Mouse (Mus musculus): ENCODE measurements around the gene Chmp1a. TPM values are rescaled to one million over a fixed set of nuclear protein-coding genes. Genes with fewer than 3 reads are reported as not detected.
"Not testable (repeated sequence)": the region's sequence is repeated elsewhere in the genome, so short reads cannot be mapped to it uniquely, and the experiment has no call there.

Gene Chmp1a
- total RNA-seq, 2 experiments from 2014 or later, result 11.6 to 24.5 TPM

DNA sequence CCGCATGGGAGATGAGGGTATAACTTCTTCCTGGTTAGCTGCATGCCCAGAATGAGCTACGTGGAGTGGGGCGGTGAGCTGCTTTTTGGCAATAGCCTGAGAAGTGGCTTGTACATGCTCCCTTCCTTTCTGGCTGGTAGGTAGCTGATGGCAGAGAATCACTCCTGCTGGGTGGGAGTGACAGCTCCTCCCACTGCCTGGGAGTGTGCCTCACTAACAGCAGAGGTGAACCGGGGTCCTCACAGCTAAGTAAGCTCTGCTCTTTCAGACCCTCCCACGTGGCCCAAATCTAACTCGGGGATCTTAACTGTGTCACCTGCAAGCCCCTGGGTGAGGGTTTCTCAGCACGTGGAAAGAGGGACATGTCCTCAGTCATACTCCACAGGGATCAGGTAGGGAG lies 20.0 kb upstream of the Chmp1a start:
- ATAC-seq (replicated peaks; ENCODE audit: poor library complexity), result no peak

DNA sequence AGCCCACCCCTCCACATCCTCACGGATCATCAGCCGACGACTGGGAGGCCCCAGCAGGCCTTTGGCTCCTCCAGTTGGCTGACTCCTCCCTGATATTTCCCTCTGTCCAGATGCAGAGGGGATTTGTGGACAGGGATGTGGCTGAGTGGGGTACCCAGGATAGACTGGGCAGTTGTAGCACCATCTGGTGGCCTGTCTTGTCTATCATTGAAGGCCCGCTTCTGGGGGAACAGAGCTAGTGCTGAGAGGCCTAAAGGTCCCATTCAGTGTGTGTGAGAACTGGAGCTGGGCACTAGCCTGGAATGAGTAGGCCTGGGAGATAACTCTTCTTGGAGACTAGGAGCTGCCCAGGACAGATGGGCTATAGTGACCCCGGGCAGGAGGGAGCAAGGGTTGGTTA lies 19.2 kb upstream of the Chmp1a start:
- no peak for ATAC-seq (replicated peaks; ENCODE audit: poor library complexity)

DNA sequence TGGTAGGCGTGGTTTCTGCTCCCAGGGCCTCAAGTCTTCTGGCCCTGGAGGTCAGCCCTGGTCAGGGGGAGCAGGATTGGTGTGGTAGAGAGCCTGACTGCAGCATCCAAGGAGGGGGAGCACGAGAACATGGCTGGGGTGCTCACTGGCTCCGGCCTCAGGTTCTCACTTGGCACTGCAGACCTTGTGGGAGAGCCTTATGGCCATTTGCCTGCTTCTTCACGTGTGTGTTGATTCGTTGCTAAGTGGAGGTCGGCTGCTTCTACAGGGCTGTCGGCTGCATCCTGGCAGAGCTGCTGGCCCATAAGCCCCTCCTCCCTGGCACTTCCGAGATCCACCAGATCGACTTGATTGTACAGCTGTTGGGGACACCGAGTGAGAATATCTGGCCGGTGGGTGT lies 17.8 kb upstream of the Chmp1a start:
- ATAC-seq (replicated peaks; ENCODE audit: poor library complexity), result not testable (repeated sequence)

DNA sequence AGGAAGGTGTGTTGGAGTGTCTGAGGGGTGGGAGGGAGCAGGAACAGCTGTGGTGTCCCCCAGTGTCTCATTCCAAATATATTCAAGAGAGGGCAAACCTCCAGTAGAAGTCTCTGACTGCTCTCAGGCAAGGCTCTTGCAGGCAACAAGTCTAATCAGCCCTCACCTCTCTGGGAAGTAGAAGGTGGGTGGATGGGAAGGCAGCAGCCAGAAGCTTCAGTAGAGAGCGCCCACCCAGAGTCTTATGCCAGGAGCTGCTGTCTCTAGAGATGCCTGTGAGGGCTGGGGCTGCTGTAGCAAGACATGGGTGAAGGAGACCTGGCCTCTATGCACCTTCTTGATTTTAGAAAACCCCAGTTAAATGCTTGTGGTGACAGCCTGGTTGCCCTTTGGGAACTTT lies 15.9 kb upstream of the Chmp1a start:
- ATAC-seq (replicated peaks; ENCODE audit: poor library complexity), result no peak

DNA sequence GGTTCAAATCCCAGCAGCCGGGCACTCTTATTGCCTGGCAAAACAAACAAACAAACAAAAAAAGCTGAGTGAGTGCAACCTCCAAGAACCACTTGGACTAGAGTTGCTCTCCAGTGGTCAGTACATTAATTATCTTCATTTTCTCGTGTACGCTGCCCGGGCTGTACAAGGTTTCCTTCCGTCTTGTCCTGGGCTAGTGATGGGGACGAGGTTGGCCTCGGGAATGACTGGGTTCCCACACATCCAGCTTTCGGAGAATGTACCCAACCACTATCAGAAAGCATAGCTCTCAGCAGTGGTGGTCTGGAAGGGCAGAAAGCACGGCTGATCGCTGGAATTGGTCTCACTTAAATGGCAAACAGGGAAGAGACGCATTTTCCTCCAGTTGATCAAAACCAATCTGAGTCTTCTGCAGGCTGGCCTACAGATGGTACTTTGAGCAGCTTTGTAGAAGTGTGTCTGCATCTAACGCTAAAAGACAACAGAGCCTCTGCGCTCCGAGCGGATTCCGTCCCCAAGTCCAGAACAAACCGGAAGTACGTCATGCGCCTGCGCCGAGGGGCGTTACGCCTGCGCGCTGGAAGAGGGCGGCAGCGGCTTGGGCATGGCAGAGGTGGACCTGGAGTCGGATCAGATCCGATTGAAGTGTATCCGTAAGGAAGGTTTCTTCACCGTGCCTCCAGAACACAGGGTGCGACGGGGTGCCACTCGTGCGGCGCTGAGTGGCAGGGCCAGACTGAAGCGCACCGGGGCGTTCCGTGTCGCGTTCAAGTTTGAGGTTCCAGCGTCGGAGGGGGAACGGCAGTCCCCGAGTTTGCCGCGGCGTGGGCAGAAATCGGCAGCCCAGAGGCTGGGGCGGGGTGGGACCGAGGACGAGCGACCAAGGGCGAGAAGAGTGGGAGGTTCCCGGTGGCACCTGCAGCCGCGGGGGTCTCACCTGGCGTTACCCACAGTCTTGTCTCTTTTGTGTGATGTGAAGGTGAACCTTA lies 12.0 kb upstream of the Chmp1a start, which contains the start of gene Cdk10:
Gene Cdk10, plus strand, starts transcription at position 565 of the 989 bp plus-strand sequence.
- ATAC-seq (replicated peaks; ENCODE audit: poor library complexity), result peak; percentile 96

DNA sequence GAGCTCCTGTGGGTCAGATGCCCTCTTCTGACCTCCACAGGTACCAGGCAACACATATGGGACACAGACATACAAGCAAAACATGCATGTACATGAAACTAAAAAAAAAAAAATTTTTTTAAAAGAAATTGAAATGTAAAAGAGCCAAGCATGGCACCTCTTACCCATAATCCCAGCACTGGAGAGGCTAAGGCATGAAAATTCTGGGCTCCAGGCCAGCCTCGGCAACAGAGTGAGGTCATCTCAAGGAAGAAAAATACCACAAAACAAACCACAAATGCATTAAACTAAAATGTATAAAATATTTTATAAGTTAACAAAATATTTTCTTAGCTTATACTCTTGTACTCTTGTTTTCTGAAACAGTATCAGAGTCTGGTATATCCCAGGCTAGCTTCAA lies 8.4 kb upstream of the Chmp1a start:
- no peak for ATAC-seq (replicated peaks; ENCODE audit: poor library complexity)

DNA sequence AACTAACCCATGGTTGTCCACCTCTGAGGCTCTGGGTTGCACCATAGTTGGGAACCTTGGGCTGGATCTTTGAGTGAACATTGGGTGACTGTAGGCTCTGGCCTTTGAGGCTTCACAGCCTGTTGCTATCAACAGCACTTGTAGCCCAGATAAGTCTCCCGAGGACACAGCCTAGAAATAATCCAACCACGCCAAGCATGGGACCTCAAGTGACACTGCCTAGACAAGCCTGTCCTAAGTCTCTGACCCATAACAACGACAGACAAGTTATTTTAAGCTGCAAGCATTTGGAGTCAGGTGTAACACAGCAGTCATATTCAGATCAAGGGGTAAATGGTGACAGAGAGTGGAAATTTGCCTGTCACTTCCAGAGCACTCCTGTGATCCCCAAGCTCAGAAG lies 2.9 kb upstream of the Chmp1a start:
- no peak for ATAC-seq (replicated peaks; ENCODE audit: poor library complexity)

DNA sequence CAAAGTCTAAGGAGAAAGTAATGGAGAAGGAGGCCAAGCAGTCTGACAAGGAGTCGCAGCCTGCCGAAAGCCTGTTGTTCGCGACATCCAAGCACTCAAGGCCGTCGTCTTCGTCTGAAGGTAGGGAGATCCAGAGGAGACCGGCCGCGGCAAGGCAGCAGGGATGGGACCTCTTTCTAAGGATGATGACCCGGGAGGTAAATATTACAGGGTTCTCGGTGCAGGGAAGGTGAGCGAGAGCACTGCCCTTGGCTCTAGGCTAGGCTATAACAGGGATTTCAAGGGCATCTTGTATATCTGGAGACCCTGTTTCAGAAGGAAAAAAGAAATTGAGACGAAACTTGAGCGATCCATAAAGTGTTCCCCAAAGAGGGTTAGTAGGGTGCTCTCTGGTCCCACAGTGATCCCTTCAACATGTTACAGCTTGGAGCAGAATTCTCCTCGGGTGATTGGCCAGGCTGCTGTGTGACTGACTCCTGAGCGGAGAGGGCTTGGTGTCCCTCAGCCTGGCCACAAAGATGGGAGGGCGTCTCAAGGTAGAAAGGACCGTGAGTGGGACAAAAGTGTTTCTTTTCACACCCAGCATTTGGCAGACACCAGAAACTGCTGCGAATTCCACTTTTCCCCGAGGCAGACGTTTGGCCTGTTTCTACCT lies 682 bp upstream of the Chmp1a start:
- ATAC-seq (replicated peaks; ENCODE audit: poor library complexity), result peak; percentile 7; the same call in 1 of the 2 replicates

DNA sequence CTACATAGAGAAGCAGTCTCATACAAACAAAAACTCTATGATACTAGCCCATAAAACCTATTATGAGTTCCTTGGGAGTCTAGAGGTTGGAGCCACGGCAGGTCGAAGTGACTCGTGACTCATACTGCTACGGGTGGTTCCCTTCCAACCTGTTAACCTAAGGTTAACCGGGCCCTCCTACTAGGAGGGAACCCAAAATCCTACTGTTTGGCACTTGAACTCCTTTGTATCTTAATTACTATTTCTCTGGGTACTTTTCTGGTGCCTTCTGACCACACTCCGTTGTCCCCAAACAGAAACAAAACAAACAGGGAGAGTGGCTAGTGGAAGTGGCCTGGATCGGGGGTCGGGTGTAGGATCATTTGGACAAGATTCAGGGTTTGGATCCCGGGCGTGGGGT lies 687 bp downstream of the Chmp1a start:
- no peak for ATAC-seq (replicated peaks; ENCODE audit: poor library complexity)

DNA sequence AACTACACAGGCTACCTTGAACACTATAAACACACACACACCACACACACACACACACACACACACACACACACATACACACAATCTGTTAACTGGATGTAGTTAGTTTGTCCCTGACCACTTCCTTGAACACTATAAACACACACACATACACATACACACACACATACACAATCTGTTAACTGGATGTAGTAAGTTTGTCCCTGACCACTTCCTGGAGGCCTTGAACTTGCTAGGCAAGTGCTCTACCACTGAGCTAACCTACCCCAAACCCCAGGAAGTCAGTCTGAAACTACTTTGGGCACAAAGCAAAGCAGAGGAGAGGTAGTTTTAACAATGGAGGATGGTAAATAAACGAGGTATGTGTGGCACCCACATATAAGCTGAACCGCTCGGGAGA lies 9.0 kb downstream of the Chmp1a start:
- ATAC-seq (replicated peaks; ENCODE audit: poor library complexity), result peak; percentile 32; the same call in 1 of the 2 replicates

DNA sequence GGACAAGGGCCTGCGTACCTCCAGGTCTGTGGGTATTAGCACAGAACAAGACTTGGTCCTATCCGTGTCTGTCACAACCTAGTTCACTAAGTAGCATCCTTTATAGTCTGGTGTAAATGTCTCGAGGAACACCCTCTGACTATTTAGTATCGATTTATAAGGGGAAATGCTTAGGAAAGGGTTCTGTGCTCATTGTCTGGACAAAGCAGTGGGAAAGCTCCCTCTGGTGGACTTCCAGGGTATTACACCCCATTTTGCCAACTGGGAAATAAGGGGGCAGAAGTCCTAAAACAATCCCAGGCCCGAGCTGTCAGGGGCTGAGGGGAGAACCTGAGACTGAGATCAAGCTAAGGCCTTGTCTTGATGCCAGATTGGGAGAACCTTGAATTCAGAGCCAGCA lies 10.3 kb downstream of the Chmp1a start:
- ATAC-seq (replicated peaks; ENCODE audit: poor library complexity), result peak; percentile 75

DNA sequence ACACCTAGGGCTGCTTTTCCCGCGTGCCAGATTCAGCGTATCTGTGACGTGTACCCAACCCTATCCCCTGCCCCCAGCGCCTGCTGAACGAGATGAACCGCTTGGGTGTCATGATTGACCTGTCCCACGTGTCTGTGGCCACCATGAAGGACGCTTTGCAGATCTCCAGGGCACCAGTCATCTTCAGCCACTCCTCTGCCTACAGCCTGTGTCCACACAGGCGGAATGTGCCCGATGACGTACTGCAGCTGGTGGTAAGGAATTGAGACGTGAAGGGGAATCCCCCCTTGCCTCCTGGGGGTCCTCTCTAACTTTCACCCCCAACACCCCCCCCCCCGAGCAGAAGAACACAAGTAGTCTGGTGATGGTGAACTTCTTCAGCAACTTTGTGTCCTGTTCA lies 12.7 kb downstream of the Chmp1a start:
- no peak for ATAC-seq (replicated peaks; ENCODE audit: poor library complexity)

DNA sequence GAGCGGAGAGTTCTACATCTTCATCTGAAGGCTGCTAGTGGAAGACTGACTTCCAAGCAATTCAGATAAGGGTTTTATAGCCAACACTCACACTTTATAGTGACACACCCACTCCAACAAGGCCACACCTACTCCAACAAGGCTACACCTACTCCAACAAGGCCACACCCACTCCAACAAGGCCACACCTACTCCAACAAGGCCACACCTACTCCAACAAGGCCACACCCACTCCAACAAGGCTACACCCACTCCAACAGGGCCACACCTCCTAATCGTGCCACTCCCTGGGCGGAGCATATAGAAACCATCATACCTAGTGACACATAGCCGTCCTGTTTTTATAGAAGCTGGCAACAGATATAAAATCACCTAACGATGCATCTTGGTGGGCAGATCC lies 15.5 kb downstream of the Chmp1a start:
- ATAC-seq (replicated peaks; ENCODE audit: poor library complexity), result peak; percentile 69

DNA sequence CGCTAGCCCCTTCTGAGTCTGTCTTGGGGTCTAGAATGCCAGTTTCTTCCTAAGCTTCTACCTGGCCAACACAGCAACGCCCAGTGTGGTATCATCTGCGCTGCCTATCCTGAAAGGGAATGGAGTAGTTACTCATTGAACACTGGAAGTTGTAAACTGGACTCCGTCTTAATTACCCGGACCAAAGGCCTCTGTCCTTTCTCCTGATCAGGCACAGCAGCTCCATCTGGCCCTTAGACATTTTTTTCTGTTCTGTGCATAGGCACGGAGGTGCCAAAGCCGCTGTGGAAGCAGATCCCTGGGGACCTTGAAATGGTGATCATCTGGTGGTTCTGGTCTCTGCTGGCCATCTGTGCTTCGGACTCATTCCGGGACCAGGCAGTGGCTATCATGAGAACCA lies 18.8 kb downstream of the Chmp1a start:
- no peak for ATAC-seq (replicated peaks; ENCODE audit: poor library complexity)

DNA sequence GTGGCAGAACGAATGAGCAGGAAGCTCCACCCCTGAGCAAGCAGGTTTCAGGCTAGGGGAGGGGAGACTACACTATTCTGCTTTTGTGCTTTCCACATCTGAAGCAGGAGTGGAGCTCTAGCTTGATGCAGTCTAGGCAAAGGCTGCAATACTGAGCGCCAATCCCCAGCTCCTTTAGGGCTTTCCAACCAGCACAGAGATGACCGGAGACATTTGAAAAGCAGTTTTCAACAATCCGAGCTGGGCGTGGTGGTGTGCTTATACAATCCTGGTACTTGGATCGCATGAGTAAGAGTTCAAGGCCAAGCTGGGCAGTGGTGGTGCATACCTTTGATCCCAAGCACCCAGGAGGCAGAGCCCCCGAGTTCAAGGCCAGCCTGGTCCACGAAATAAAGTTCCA lies 20.7 kb downstream of the Chmp1a start:
- no peak for ATAC-seq (replicated peaks; ENCODE audit: poor library complexity)

DNA sequence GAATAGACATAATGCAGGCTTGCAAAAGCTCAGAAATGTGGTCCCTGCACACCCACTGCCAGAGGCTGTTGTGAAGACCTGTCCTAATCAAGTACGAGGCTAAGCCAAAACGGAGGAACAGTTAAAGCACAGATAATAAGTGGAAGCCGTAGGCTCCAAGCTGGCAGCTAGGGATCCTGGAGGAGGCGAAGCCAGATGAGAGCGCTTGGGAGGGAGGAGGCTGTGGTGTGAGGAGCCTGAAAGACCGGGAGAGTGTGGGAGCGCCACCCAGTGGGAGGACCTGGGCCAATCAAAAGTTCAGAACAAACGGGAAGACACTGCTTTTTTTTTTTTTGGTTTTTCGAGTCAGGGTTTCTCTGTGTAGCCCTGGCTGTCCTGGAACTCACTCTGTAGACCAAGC lies 21.9 kb downstream of the Chmp1a start:
- peak; percentile 96 for ATAC-seq (replicated peaks; ENCODE audit: poor library complexity)

DNA sequence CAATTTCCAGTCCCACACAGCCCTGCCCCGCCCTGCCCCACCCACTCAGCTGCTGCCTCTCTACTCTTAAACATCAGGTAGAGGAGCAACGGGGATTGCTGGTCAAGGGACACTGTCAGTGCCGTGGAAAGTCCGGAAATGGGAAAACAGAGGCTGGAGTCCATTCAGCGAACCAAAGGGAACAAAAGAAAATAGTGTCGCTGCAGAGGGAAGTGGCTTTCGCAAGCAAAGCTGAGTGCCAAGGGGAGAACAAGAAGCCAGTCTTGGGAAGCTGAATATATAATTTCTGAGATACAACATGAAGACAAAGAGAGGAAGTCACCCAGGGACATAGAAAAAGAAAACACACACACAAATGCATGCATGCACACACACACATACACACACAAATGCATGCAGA lies 23.7 kb downstream of the Chmp1a start:
- no peak for ATAC-seq (replicated peaks; ENCODE audit: poor library complexity)

DNA sequence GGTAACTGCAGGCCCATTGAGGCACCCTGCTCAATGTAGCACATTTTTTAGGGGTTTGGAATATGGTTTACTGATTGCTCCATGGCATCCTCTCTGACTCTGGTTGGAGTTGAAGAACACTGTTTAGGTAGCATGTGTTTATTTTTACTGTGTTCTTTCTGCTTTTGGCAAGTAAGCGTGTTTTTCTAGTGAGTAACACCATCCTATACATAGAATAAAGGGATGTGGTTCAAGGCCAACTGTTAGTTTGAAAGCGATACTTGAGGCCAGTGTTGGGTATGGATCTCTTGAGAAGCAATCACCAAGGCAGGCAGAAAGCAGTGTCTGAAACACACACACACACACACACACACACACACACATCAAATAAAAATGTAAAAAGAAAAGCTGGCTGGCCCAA lies 24.6 kb downstream of the Chmp1a start:
- ATAC-seq (replicated peaks; ENCODE audit: poor library complexity), result no peak

DNA sequence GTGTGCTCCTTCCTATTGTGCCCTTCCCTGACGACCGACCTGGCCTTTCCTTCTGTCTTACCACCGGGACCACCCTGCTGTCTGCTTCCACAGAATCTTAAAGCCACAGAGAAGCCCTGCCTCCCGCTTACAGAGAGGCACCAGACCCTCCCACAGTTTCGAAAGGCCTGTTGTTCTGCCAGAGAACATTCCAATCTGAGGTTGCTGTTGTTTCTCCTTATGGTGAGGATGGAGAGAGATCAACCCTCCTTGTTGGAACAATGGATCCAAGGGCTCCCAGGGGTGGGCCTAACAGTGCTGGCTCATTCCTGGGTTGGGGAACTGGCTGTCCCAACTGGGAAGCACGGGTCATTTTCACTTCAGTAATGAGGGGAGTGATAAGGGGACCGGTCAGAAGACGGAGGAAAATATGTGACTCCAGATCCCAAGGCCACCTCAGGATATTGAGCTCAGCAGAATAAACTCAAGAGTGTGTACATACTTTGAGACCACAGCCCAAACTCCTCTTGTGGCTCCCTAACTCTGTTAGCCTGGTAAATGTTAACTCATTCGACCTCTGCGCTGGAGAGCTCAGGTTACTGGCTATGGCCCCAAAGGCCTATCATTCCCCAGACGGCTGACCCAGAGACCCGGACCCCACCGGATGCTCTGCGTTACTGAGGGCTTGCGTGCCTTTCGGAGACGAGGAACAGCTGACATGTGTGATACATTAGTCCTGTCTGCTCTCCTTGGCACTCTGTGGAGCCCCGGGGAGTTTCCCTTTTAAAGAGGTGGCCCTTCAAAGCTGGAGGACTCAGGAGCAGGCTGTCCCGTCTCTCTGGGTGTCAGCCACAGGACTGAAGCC lies 26.8 kb downstream of the Chmp1a start, which contains the start of gene Dpep1:
Gene Dpep1, plus strand, starts transcription at position 677 of the 844 bp plus-strand sequence.
- ATAC-seq (replicated peaks; ENCODE audit: poor library complexity), result no peak

DNA sequence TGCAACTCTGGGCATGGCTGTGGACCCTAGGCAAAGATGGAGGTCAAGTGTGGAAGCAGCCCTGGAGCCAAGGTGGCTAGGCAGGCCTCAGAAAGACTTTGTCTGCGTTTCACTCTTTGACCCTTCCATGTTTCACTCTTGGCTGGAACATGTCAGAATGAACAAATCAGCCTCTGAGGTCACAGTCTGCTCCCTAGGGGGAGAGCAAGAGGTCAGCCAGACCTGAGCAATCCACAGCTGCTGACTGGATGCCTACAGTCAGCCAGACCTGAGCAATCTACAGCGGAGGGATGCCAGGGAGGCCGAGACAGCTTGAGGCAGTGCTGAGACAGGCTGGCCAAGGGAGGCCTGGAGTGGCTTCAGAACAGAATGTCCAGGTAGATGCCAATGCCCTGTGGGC lies 31.2 kb downstream of the Chmp1a start:
- no peak for ATAC-seq (replicated peaks; ENCODE audit: poor library complexity)

DNA sequence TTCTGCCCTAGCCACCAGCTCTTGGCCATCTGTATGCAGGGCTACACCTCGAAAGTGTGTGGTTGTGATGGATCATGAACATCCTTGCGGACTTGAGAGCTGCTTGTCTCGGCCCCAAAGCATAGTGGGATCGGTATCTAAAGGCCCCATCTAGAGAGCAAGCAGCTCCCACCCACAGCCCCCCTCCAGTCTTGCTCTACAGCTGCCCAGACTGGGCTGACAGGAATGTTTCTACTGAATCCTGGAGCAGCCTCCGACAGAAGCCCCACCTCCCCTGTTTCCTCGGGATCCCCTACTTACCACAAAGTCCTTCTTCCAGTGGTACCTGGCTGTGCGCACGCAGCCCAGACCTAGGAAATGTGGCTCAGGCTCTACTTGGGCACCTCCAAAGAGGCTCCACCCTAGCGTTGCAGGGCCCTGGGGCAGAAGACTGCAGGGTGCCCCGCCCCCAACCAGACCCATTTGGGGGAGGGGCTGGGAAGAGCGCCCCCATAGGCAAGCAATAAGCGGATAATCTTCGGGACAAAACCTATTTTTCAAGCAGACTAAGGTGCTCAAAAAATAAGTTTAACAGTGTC lies 54.6 kb downstream of the Chmp1a start, which contains the start of gene Sult5a1:
Gene Sult5a1, minus strand, starts transcription at position 428 of the 578 bp plus-strand sequence.
- ATAC-seq (replicated peaks; ENCODE audit: poor library complexity), result no peak
